Mouse (Mus musculus) B cell, adult 67 days (primary cell): ENCODE results near the gene B430218F22Rik. TPM values are rescaled to one million over a fixed set of nuclear protein-coding genes. Genes with fewer than 3 reads are reported as not detected.

Experiments
- total RNA-seq, 2 experiments: library from RNA; stranded (reverse); gene quantifications; 4 replicates each; pipeline ENCODE4 v1.2.4; 2023

The B430218F22Rik gene
- not detected for total RNA-seq

GRCm38 (mm10) chr13:118386511-118387447, at the start of gene B430218F22Rik, which contains the start of gene Mrps30:
Gene B430218F22Rik (plus strand): TSS chr13:118386630.
Gene Mrps30 (minus strand): TSS chr13:118387252.

Other genes with a start within 250 kb of the B430218F22Rik start
- gene Mrps30, start 622 bp downstream of the B430218F22Rik start, total RNA-seq = 10 to 100 TPM; 29.0 to 32.1 TPM